Mouse (Mus musculus) ES-E14 (cell line): ENCODE measurements around the gene Timm29. TPM values are rescaled to one million over a fixed set of nuclear protein-coding genes. Genes with fewer than 3 reads are reported as not detected.
A peak's percentile ranks its signal among the peaks of the same experiment; 100 is the strongest.

ENCODE experiments used
- DNase-seq: peaks from one replicate; pipeline ENCODE4 v3.0.0-alpha.2; 2013; ENCODE audit warnings: low read depth, low spot score
- H3K27ac ChIP-seq: 2 replicates; pipeline ENCODE4 v1.5.1; 2012; ENCODE audit warnings: low read depth, mild to moderate bottlenecking, low read length, moderate library complexity, mixed read lengths; ENCODE audit not compliant: poor library complexity, insufficient read depth, severe bottlenecking
- H3K36me3 ChIP-seq: 2 replicates; pipeline ENCODE4 v1.6.1; 2012; ENCODE audit warnings: mild to moderate bottlenecking, low read length, moderate library complexity, mixed read lengths; ENCODE audit not compliant: control insufficient read depth, poor library complexity, insufficient read depth, severe bottlenecking
- H3K4me1 ChIP-seq, 2 experiments: fragments of 150-350 bp in 1 of 2; sonication (generic) in 1 of 2; 2 replicates each; pipeline ENCODE4 v1.6.1; 2012; ENCODE audit warnings: low read length in 2 of 2, mild to moderate bottlenecking in 1 of 2, mixed read lengths in 1 of 2; ENCODE audit not compliant: control insufficient read depth in 2 of 2, insufficient read depth in 2 of 2, poor library complexity in 1 of 2
- H3K4me3 ChIP-seq, 2 experiments: fragments of 150-350 bp in 1 of 2; sonication (generic) in 1 of 2; 2 replicates each; pipeline ENCODE4 v1.5.1; 2012; ENCODE audit warnings: low read length in 2 of 2, low read depth in 1 of 2, mild to moderate bottlenecking in 1 of 2, mixed read lengths in 1 of 2; ENCODE audit not compliant: insufficient read depth in 1 of 2, poor library complexity in 1 of 2, severe bottlenecking in 1 of 2
- H3K9ac ChIP-seq: 2 replicates; pipeline ENCODE4 v1.6.1; 2012; ENCODE audit warnings: low read depth, mild to moderate bottlenecking, low read length, mixed read lengths; ENCODE audit not compliant: poor library complexity, insufficient read depth, severe bottlenecking
- H3K9me3 ChIP-seq: fragments of 150-350 bp; sonication (generic); 2 replicates; pipeline ENCODE4 v1.6.1; 2012; ENCODE audit warnings: low read depth, mild to moderate bottlenecking, low read length; ENCODE audit not compliant: control insufficient read depth, insufficient read depth
- CHD2 ChIP-seq: IDR thresholded peaks from 2 replicates; pipeline ENCODE4 v1.6.1; 2014; ENCODE audit warnings: mild to moderate bottlenecking, low read depth, low read length, inconsistent platforms
- HCFC1 ChIP-seq: IDR thresholded peaks from 2 replicates; pipeline ENCODE4 v1.6.1; 2012; ENCODE audit warnings: low read length, inconsistent platforms, borderline replicate concordance; ENCODE audit not compliant: insufficient read depth
- MAFK ChIP-seq: IDR thresholded peaks from 2 replicates; pipeline ENCODE4 v1.6.1; 2014; ENCODE audit warnings: mild to moderate bottlenecking, low read depth, low read length, inconsistent platforms; ENCODE audit not compliant: insufficient read depth
- ZC3H11A ChIP-seq: IDR thresholded peaks from 2 replicates; pipeline ENCODE4 v1.6.1; 2012; ENCODE audit warnings: low read depth, mild to moderate bottlenecking, inconsistent platforms, low read length, borderline replicate concordance
- ZNF384 ChIP-seq: IDR thresholded peaks from 2 replicates; pipeline ENCODE4 v1.6.1; 2012; ENCODE audit warnings: low read depth, low read length, inconsistent platforms
- in situ Hi-C, 2 experiments: fragments of 600-800 bp; cut with MboI; formaldehyde crosslinking; loops; one replicate each; pipeline ENCODE4 v1.15.1; 2025; ENCODE audit warnings: low sequenced_read_pairs in 2 of 2, inconsistent platforms in 1 of 2; ENCODE audit not compliant: unreplicated experiment in 2 of 2
- total RNA-seq: library from RNA; depleted of rRNA; stranded (reverse); fragments of 300-350 nt; gene quantifications from 2 replicates; pipeline ENCODE4 v1.2.3, GENCODE M21; 2012

The Timm29 gene
- total RNA-seq, 1 experiment = 22.6 TPM

- no peaks in the 10 kb centered on the region for H3K9me3 ChIP-seq
- H3K4me1 ChIP-seq = no peaks in the 10 kb centered on the region; a peak in 1 of 4 replicates
- no peak for DNase-seq
- TF ChIP-seq ZC3H11A (no peak), ZNF384 (peak; percentile 70), CHD2 (no peak)
- H3K4me3 ChIP-seq = no peak overlapping the region
- no peak overlapping the region for H3K27ac ChIP-seq
- in situ Hi-C loops = no loop called here
- no peaks in the 10 kb centered on the region for H3K36me3 ChIP-seq
- H3K9ac ChIP-seq = no peak overlapping the region
Observed at GRCm38 (mm10) chr9:21625342-21626339, 33.1 kb downstream of the Timm29 start.

GRCm38 (mm10) chr9:21626571-21626970, 34.0 kb downstream of the Timm29 start:
- no peak for TF ChIP-seq MAFK
- no peak for TF ChIP-seq CHD2
- no peak for TF ChIP-seq ZC3H11A
- TF ChIP-seq ZNF384 = no peak
- TF ChIP-seq HCFC1 = no peak
- in situ Hi-C loops = no loop called here
- H3K4me1 ChIP-seq = no peaks in the 10 kb centered on the region; a peak in 1 of 4 replicates
- H3K36me3 ChIP-seq = no peaks in the 10 kb centered on the region
- no peaks in the 10 kb centered on the region for H3K9me3 ChIP-seq
- no peak overlapping the region for H3K9ac ChIP-seq
- H3K27ac ChIP-seq = no peak overlapping the region
- no peak for DNase-seq
- H3K4me3 ChIP-seq = no peak overlapping the region

- no peaks in the 10 kb centered on the region; a peak in 1 of 4 replicates for H3K4me1 ChIP-seq
- TF ChIP-seq HCFC1 (no peak), CHD2 (no peak), MAFK (no peak), ZC3H11A (no peak), ZNF384 (peak; percentile 66; the same call in 1 of the 2 replicates)
- no peaks in the 10 kb centered on the region for H3K36me3 ChIP-seq
- no peak for DNase-seq
- in situ Hi-C loops = no loop called here
- no peak overlapping the region for H3K9ac ChIP-seq
- no peak overlapping the region for H3K4me3 ChIP-seq
- no peaks in the 10 kb centered on the region for H3K9me3 ChIP-seq
- no peak overlapping the region for H3K27ac ChIP-seq
Observed at GRCm38 (mm10) chr9:21627145-21627795, 34.7 kb downstream of the Timm29 start.

- Histone ChIP-seq H3K4me1 (peaks cover 0 to 3% of the 10 kb centered on the region in 2 experiments; a peak in 1 of 4 replicates), H3K9me3 (no peaks in the 10 kb centered on the region), H3K36me3 (peaks cover 28% of the 10 kb centered on the region), H3K9ac (no peak overlapping the region), H3K4me3 (no peak overlapping the region), H3K27ac (no peak overlapping the region)
- peak; percentile 13 for DNase-seq
- no peak for TF ChIP-seq ZNF384
- no peak for TF ChIP-seq CHD2
- TF ChIP-seq MAFK = no peak
- no peak for TF ChIP-seq ZC3H11A
- in situ Hi-C loops = no loop called here
Observed at GRCm38 (mm10) chr9:21630673-21631072, 38.2 kb downstream of the Timm29 start.
